Mouse (Mus musculus) limb, embryonic 14.5 days (tissue): Measurements from ENCODE around the gene Rgs3. TPM values are rescaled to one million over a fixed set of nuclear protein-coding genes. Genes with fewer than 3 reads are reported as not detected.

ENCODE experiments used
- ATAC-seq: fragments of 200-750 bp; cut with Nextera tagmentation; 2 replicates; pipeline ENCODE4 v1.8.0; 2017; ENCODE audit warnings: low read depth, moderate number of reproducible peaks, moderate TSS enrichment; ENCODE audit not compliant: low FRiP score
- DNase-seq: peaks from one replicate; pipeline ENCODE4 v3.0.0-alpha.2; 2015; ENCODE audit warnings: low spot score
- H3K27ac ChIP-seq: fragments of 300-500 bp; sonication (generic); replicated peaks from 2 replicates; pipeline ENCODE4 v1.5.1; 2014; ENCODE audit warnings: low read depth, mild to moderate bottlenecking, low read length, moderate library complexity, mixed read lengths
- H3K27me3 ChIP-seq: fragments of 300-500 bp; sonication (generic); 2 replicates; pipeline ENCODE4 v1.6.1; 2014; ENCODE audit warnings: low read length, mixed read lengths; ENCODE audit not compliant: control insufficient read depth, insufficient read depth
- H3K36me3 ChIP-seq: fragments of 300-500 bp; sonication (generic); 2 replicates; pipeline ENCODE4 v1.6.1; 2014; ENCODE audit warnings: mild to moderate bottlenecking, low read length, moderate library complexity, mixed read lengths; ENCODE audit not compliant: control insufficient read depth, insufficient read depth
- H3K4me1 ChIP-seq: fragments of 300-500 bp; sonication (generic); 2 replicates; pipeline ENCODE4 v1.6.1; 2014; ENCODE audit warnings: antibody characterized with exemption, low read length, mixed read lengths; ENCODE audit not compliant: control insufficient read depth, insufficient read depth
- H3K4me2 ChIP-seq: fragments of 300-500 bp; sonication (generic); replicated peaks from 2 replicates; pipeline ENCODE4 v1.6.1; 2014; ENCODE audit warnings: low read depth, mild to moderate bottlenecking, low read length, moderate library complexity; ENCODE audit not compliant: severe bottlenecking
- H3K4me3 ChIP-seq: fragments of 300-500 bp; sonication (generic); replicated peaks from 2 replicates; pipeline ENCODE4 v1.5.1; 2014; ENCODE audit warnings: low read length
- H3K9ac ChIP-seq: fragments of 300-500 bp; sonication (generic); 2 replicates; pipeline ENCODE4 v1.6.1; 2014; ENCODE audit warnings: mild to moderate bottlenecking, low read depth, low read length, moderate library complexity; ENCODE audit not compliant: severe bottlenecking
- H3K9me3 ChIP-seq: fragments of 300-500 bp; sonication (generic); 2 replicates; pipeline ENCODE4 v1.6.1; 2016; ENCODE audit warnings: low read length; ENCODE audit not compliant: control insufficient read depth
- POLR2A ChIP-seq: fragments of 200-500 bp; IDR thresholded peaks from 2 replicates; pipeline ENCODE4 v1.8.0; 2012; ENCODE audit warnings: inconsistent platforms, mild to moderate bottlenecking, moderate library complexity, borderline replicate concordance; ENCODE audit not compliant: insufficient read depth, insufficient read length; ENCODE audit errors: extremely low read depth
- WGBS: fragments of 180-500 bp; shearing (Covaris S2); extraction: QIAGEN DNeasy Blood & Tissue Kit; methylation state at CpG from one replicate; pipeline ENCODE4 v1.1.7; 2014; 5-methylcytosine and 5-hydroxymethylcytosine counted together
- polyA plus RNA-seq, 2 experiments: library from polyadenylated mRNA; depleted of rRNA in 1 of 2; stranded (reverse) in 1 of 2; unstranded in 1 of 2; fragments of >200 nt; fragmentation: Nextera tagmentation in 1 of 2; extraction: Ambion mirVana in 1 of 2; gene quantifications; 2 replicates each; pipeline versions ENCODE4 v1.2.1 to v1.2.3; 2012 to 2014

Rgs3 gene
- polyA plus RNA-seq, 2 experiments: 37.6 to 67.6 TPM

DNA sequence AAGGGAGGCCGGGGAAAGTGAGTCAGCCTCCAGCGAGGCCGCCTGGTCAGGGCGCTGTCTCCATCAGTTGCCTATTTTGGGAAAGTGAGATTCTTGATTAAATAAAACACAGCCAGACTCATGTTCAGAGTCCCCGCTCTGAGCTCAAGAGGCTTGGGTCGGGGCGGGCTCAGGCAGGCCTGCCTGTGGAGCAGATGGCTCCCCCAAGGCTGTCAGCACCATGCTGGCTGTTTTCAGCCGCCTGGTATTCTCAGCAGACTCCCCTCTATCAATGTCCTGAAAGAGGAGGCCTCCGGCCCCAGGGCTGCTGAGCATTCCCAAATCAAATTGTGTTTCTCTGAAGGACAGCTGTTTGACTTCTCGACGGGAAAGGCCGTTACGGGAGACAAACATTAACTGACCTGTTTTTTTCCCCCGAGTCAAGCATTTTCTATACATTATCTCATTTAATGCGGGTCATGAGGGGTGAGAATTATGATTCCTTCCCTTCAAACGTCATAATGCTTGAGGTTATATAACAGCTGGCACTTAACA lies 50.6 kb downstream of the Rgs3 start:
- H3K4me1 ChIP-seq: peaks cover 44% of the 10 kb centered on the region

DNA sequence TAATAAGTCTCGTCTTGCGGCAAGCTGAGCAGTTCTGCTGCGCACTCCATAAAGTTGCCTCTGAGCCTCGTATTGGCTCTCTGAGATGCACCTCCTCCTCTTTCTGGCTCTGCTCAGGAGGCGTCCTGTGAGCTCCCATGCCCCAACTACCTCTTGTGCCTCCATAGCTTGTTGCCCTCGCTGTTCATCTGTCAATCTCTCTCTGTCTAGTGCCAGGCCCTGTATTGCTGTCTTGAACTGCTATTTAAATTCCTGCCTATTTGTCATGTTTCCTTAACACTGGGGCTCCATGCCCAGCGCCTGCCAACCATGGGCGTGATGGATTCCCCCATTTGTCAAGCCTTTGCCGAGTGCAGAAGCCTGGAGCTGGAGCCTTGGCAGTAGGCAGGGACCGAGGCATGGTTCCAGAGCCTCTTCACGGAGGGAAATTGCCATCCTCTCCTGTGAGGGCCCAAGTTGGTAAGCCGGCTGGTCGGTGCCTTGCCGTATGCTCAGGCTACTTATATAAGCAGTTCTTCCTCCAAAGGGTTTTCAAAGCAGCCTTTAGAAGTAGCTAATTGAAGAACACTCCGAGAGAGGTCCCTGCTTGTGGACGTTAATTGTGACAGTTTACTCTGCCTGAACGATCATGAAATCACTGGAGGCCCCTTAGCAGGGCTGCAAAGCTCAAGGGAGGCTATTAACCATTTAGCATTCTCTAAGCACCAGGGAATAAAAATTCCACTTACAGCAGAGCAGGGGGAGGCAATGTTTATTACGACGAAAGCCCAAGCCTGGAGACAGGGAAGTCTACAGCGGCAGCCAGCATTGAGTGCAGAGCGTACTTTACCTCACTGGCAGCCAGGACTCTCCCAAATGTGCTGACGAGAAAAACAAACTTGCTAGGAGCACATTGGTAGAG lies 53.2 kb downstream of the Rgs3 start:
- H3K4me3 ChIP-seq: no peak overlapping the region
- WGBS: 12% methylated on average over 22 of the region's 22 CpGs
- H3K4me1 ChIP-seq: peaks cover 26% of the 10 kb centered on the region
- no peaks in the 10 kb centered on the region for H3K36me3 ChIP-seq
- peak overlapping the region; percentile 49 for H3K27ac ChIP-seq
- ATAC-seq: no peak
- no peaks in the 10 kb centered on the region for H3K9me3 ChIP-seq
- H3K9ac ChIP-seq: peak overlapping the region; percentile 34; the same call in 1 of the 2 replicates
- DNase-seq: peak; percentile 50
- H3K4me2 ChIP-seq: peak overlapping the region; percentile 34
- no peak for TF ChIP-seq POLR2A
- no peaks in the 10 kb centered on the region for H3K27me3 ChIP-seq

More for the DNA sequence above, 50.6 kb downstream of the Rgs3 start:
- Histone ChIP-seq H3K9ac (no peak overlapping the region), H3K27ac (no peak overlapping the region), H3K36me3 (no peaks in the 10 kb centered on the region), H3K4me3 (no peak overlapping the region), H3K4me2 (no peak overlapping the region), H3K9me3 (no peaks in the 10 kb centered on the region), H3K27me3 (no peaks in the 10 kb centered on the region)
- WGBS: 44% methylated on average over 16 of the region's 16 CpGs
- ATAC-seq: peak; percentile 42
- no peak for TF ChIP-seq POLR2A
- DNase-seq: peak; percentile 29

DNA sequence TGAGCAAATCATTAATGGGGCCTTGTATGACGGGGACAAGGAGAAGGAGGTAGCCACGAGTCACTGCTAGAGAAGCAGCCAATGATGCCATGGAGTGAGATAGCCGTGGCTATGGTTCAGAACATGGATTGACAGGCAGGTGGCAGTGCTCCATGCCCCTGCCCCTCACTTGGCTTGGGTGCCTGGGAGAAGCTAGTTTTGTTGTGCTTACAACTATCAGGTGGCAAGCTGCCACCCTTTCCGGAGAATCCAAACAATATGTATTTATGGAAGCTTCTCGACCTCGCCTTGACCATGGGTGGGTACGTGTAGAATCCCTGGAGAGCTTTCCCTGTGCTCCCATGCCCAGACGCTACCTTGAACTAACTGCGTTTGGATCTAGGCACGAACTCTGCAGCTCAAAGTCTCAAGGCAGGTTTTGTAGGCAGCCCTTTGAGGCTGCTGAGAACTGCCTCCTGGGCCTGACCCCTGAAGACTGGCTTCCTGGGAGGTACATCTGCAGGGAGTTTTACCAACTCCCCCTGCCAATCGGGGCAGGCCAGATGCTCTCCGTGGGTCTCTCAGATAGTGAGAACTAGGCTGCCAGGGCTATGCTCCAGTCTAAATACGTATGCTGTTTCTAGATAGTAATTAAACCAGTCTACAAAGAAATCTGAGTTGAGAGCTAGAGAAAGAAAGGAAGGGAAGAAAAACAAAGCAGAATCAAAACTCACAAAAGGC lies 54.2 kb downstream of the Rgs3 start:
- no peak for ATAC-seq
- Histone ChIP-seq H3K27ac (peak overlapping the region; percentile 49; the same call in 1 of the 2 replicates), H3K27me3 (no peaks in the 10 kb centered on the region), H3K4me3 (no peak overlapping the region), H3K9ac (peak overlapping the region; percentile 34; the same call in 1 of the 2 replicates), H3K4me1 (peaks cover 20% of the 10 kb centered on the region), H3K4me2 (peak overlapping the region; percentile 34; the same call in 1 of the 2 replicates), H3K9me3 (no peaks in the 10 kb centered on the region), H3K36me3 (no peaks in the 10 kb centered on the region)
- DNase-seq: no peak
- WGBS: 61% methylated on average over 13 of the region's 13 CpGs
- TF ChIP-seq POLR2A: no peak

DNA sequence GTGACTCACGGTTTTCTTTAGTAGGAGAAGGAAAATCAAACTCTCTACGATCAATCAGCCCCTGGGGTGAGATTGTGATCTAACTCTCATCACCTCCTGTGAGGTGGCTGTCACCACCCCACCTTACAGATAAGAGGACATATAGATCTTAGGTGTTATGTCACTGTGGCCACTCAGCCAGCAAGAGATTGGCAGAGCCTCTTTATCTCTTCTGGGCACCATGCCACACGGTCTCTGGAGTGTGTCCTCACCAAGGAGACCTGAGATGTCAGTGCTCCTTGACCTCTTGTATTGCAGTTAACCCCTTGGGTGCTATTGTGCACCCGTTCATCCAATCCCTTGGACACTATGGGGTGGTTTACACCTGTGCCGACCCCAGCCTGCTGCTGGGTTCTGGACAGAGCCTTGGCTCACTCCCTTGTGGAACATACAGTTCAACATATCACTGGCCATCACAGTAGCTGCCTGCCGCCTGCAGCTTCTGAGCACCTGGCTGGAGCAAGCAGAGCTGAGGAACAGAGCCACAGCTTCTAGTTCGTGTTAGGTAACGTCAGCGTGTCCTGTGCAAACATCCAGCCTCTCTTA lies 58.3 kb downstream of the Rgs3 start:
- ATAC-seq (no peak), DNase-seq (no peak)
- no peak overlapping the region for H3K27ac ChIP-seq
- no peak for TF ChIP-seq POLR2A
- H3K9ac ChIP-seq: no peak overlapping the region
- no peak overlapping the region for H3K4me2 ChIP-seq
- H3K9me3 ChIP-seq: no peaks in the 10 kb centered on the region
- H3K36me3 ChIP-seq: no peaks in the 10 kb centered on the region
- no peaks in the 10 kb centered on the region for H3K27me3 ChIP-seq
- WGBS: 58% methylated on average over 9 of the region's 9 CpGs
- H3K4me1 ChIP-seq: peaks cover 28% of the 10 kb centered on the region
- no peak overlapping the region for H3K4me3 ChIP-seq
